Mouse (Mus musculus): ENCODE measurements around the gene Def6. TPM values are rescaled to one million over a fixed set of nuclear protein-coding genes. Genes with fewer than 3 reads are reported as not detected.
A peak's percentile ranks its signal among the peaks of the same experiment; 100 is the strongest.

Def6 gene
- polyA plus RNA-seq, 1 experiment from 2014 or later: 5.8 TPM

DNA sequence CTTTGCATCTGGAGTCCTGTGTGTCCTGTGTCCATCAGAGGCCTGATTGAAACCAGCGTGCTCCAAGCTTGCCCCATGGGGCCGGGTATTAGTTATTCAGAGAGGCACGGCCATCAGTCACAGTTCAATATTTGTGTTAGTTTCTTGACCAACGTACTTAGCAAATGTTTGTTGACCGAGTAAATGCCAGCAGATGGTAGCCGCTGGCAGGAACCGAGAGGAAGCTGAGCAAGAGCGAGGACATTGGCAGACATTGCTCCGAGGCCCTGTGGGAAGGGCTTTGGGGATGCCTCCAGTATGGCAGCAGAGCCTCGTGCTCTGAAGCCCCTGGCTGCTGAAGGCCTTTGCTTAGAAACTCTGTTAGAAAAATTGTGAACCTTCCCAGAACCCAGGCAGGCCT is 70.1 kb downstream of the Def6 start:
- no peak for ATAC-seq
- 34% methylated on average over 10 of the region's 10 CpGs for WGBS
- Histone ChIP-seq H3K4me2 (replicated peaks; ENCODE audit: low read depth, low read length) (no peak overlapping the region), H3K4me3 (ENCODE audit: low read depth, low read length) (no peak overlapping the region), H3K36me3 (ENCODE audit: insufficient read depth, low read length) (no peaks in the 10 kb centered on the region), H3K27ac (ENCODE audit: low read length) (no peak overlapping the region), H3K27me3 (replicated peaks; ENCODE audit: insufficient read depth, low read length) (no peaks in the 10 kb centered on the region), H3K4me1 (ENCODE audit: insufficient read depth, low read depth, low read length) (peaks cover 18% of the 10 kb centered on the region; the same call in 1 of the 2 replicates), H3K9me3 (ENCODE audit: low read length) (no peaks in the 10 kb centered on the region), H3K9ac (replicated peaks; ENCODE audit: low read depth) (no peak overlapping the region)
- peak; percentile 36 for DNase-seq (ENCODE audit: low spot score)
- TF ChIP-seq EP300 (IDR thresholded peaks at IDR 0.05): no peak
- no peak for TF ChIP-seq CTCF (IDR thresholded peaks at IDR 0.05)

GRCm38 (mm10) chr17:28278156-28278555 is 70.6 kb downstream of the Def6 start:
- H3K9ac ChIP-seq (replicated peaks; ENCODE audit: low read depth): no peak overlapping the region
- no peak overlapping the region for H3K4me3 ChIP-seq (ENCODE audit: low read depth, low read length)
- no peaks in the 10 kb centered on the region for H3K27me3 ChIP-seq (replicated peaks; ENCODE audit: insufficient read depth, low read length)
- ATAC-seq (no peak), DNase-seq (ENCODE audit: low spot score) (no peak)
- H3K4me2 ChIP-seq (replicated peaks; ENCODE audit: low read depth, low read length): no peak overlapping the region
- TF ChIP-seq EP300 (IDR thresholded peaks at IDR 0.05): no peak
- H3K27ac ChIP-seq (ENCODE audit: low read length): no peak overlapping the region
- H3K36me3 ChIP-seq (ENCODE audit: insufficient read depth, low read length): no peaks in the 10 kb centered on the region
- peaks cover 18% of the 10 kb centered on the region; the same call in 1 of the 2 replicates for H3K4me1 ChIP-seq (ENCODE audit: insufficient read depth, low read depth, low read length)
- 87% methylated on average over 3 of the region's 3 CpGs for WGBS
- H3K9me3 ChIP-seq (ENCODE audit: low read length): no peaks in the 10 kb centered on the region

Other genes with a start within 250 kb of the Def6 start
- 6.0 and 7.1 TPM in 2 replicates for gene Tcp11, start 127.1 kb upstream of the Def6 start, polyA plus RNA-seq (2015; fragmentation: Nextera tagmentation; extraction: Ambion mirVana)
- 0.27 and 0.30 TPM in 2 replicates for gene Scube3, start 65.6 kb upstream of the Def6 start, polyA plus RNA-seq (2015; fragmentation: Nextera tagmentation; extraction: Ambion mirVana)
- 18.7 and 20.2 TPM in 2 replicates for gene Zfp523, start 30.6 kb upstream of the Def6 start, polyA plus RNA-seq (2015; fragmentation: Nextera tagmentation; extraction: Ambion mirVana)
- gene Ppard, start 24.9 kb downstream of the Def6 start, polyA plus RNA-seq (2015; fragmentation: Nextera tagmentation; extraction: Ambion mirVana): 2.4 and 3.0 TPM in 2 replicates
- 21.8 and 24.3 TPM in 2 replicates for gene Fance, start 105.7 kb downstream of the Def6 start, polyA plus RNA-seq (2015; fragmentation: Nextera tagmentation; extraction: Ambion mirVana)
- gene Rpl10a, start 120.7 kb downstream of the Def6 start, polyA plus RNA-seq (2015; fragmentation: Nextera tagmentation; extraction: Ambion mirVana): 446 and 458 TPM in 2 replicates
- 9.7 and 11.4 TPM in 2 replicates for gene Tead3, start 143.0 kb downstream of the Def6 start, polyA plus RNA-seq (2015; fragmentation: Nextera tagmentation; extraction: Ambion mirVana)
- 18.1 and 22.7 TPM in 2 replicates for gene Tulp1, start 157.4 kb downstream of the Def6 start, polyA plus RNA-seq (2015; fragmentation: Nextera tagmentation; extraction: Ambion mirVana)